Mouse (Mus musculus): ENCODE results near the gene Exoc6b. TPM values are rescaled to one million over a fixed set of nuclear protein-coding genes. Genes with fewer than 3 reads are reported as not detected.

The Exoc6b gene
- polyA plus RNA-seq, 1 experiment = 42.5 TPM

- Histone ChIP-seq H3K4me1 (ENCODE audit: control insufficient read depth, insufficient read depth, low read length) (no peaks in the 10 kb centered on the region; the same call in 1 of the 2 replicates), H3K27ac (ENCODE audit: insufficient read depth, low read length) (no peak overlapping the region), H3K4me3 (replicated peaks; ENCODE audit: insufficient read depth, low read depth, low read length) (no peak overlapping the region), H3K27me3 (ENCODE audit: control insufficient read depth, insufficient read depth, low read length) (peaks cover 15% of the 10 kb centered on the region; the same call in 1 of the 2 replicates)
- 2% methylated on average over 39 of the region's 39 CpGs for WGBS
- DNase-seq = peak; percentile 76 to 87
- no peak for TF ChIP-seq POLR2A (IDR thresholded peaks at IDR 0.05; ENCODE audit: borderline replicate concordance, insufficient read depth, low read length)
- peak; percentile 88 for TF ChIP-seq CTCF (IDR thresholded peaks at IDR 0.05; ENCODE audit: borderline replicate concordance, insufficient read depth, low read depth, low read length)
These were observed 479.3 kb downstream of the Exoc6b start for GRCm38 (mm10) chr6:84589742-84590686.

GRCm38 (mm10) chr6:84588895-84589652 is 480.2 kb downstream of the Exoc6b start:
- Histone ChIP-seq H3K27ac (ENCODE audit: insufficient read depth, low read length) (no peak overlapping the region), H3K4me1 (ENCODE audit: control insufficient read depth, insufficient read depth, low read length) (no peaks in the 10 kb centered on the region; the same call in 1 of the 2 replicates), H3K27me3 (ENCODE audit: control insufficient read depth, insufficient read depth, low read length) (peaks cover 15% of the 10 kb centered on the region; the same call in 1 of the 2 replicates), H3K4me3 (replicated peaks; ENCODE audit: insufficient read depth, low read depth, low read length) (peak overlapping the region; percentile 39)
- no peak for TF ChIP-seq POLR2A (IDR thresholded peaks at IDR 0.05; ENCODE audit: borderline replicate concordance, insufficient read depth, low read length)
- no peak for TF ChIP-seq CTCF (IDR thresholded peaks at IDR 0.05; ENCODE audit: borderline replicate concordance, insufficient read depth, low read depth, low read length)
- DNase-seq = no peak
- under 1% methylated on average over 54 of the region's 54 CpGs for WGBS

- Histone ChIP-seq H3K4me1 (ENCODE audit: control insufficient read depth, insufficient read depth, low read length) (peaks cover 3% of the 10 kb centered on the region; the same call in 1 of the 2 replicates), H3K27me3 (ENCODE audit: control insufficient read depth, insufficient read depth, low read length) (peaks cover 16% of the 10 kb centered on the region; the same call in 1 of the 2 replicates), H3K4me3 (replicated peaks; ENCODE audit: insufficient read depth, low read depth, low read length) (peak overlapping the region; percentile 39), H3K27ac (ENCODE audit: insufficient read depth, low read length) (no peak overlapping the region)
- under 1% methylated on average over 40 of the region's 41 CpGs for WGBS
- DNase-seq = no peak
- TF ChIP-seq CTCF (IDR thresholded peaks at IDR 0.05; ENCODE audit: borderline replicate concordance, insufficient read depth, low read depth, low read length) (no peak), POLR2A (IDR thresholded peaks at IDR 0.05; ENCODE audit: borderline replicate concordance, insufficient read depth, low read length) (no peak)
These were observed 481.0 kb downstream of the Exoc6b start for GRCm38 (mm10) chr6:84588221-84588894.

- no peak for DNase-seq
- 1% methylated on average over 51 of the region's 51 CpGs for WGBS
- peaks cover 16% of the 10 kb centered on the region; the same call in 1 of the 2 replicates for H3K27me3 ChIP-seq (ENCODE audit: control insufficient read depth, insufficient read depth, low read length)
- no peak for TF ChIP-seq CTCF (IDR thresholded peaks at IDR 0.05; ENCODE audit: borderline replicate concordance, insufficient read depth, low read depth, low read length)
- no peak for TF ChIP-seq POLR2A (IDR thresholded peaks at IDR 0.05; ENCODE audit: borderline replicate concordance, insufficient read depth, low read length)
- no peak overlapping the region for H3K4me3 ChIP-seq (replicated peaks; ENCODE audit: insufficient read depth, low read depth, low read length)
- peaks cover 3% of the 10 kb centered on the region; the same call in 1 of the 2 replicates for H3K4me1 ChIP-seq (ENCODE audit: control insufficient read depth, insufficient read depth, low read length)
- H3K27ac ChIP-seq (ENCODE audit: insufficient read depth, low read length) = no peak overlapping the region
These were observed 481.7 kb downstream of the Exoc6b start for GRCm38 (mm10) chr6:84587471-84588101.

GRCm38 (mm10) chr6:84586551-84587200 is 482.6 kb downstream of the Exoc6b start:
- Histone ChIP-seq H3K4me3 (replicated peaks; ENCODE audit: insufficient read depth, low read depth, low read length) (no peak overlapping the region), H3K27ac (ENCODE audit: insufficient read depth, low read length) (no peak overlapping the region), H3K4me1 (ENCODE audit: control insufficient read depth, insufficient read depth, low read length) (peaks cover 3% of the 10 kb centered on the region; the same call in 1 of the 2 replicates), H3K27me3 (ENCODE audit: control insufficient read depth, insufficient read depth, low read length) (peaks cover 16% of the 10 kb centered on the region; the same call in 1 of the 2 replicates)
- WGBS = 4% methylated on average over 28 of the region's 28 CpGs
- no peak for DNase-seq
- TF ChIP-seq POLR2A (IDR thresholded peaks at IDR 0.05; ENCODE audit: borderline replicate concordance, insufficient read depth, low read length) (no peak), CTCF (IDR thresholded peaks at IDR 0.05; ENCODE audit: borderline replicate concordance, insufficient read depth, low read depth, low read length) (no peak)

- Histone ChIP-seq H3K27me3 (ENCODE audit: control insufficient read depth, insufficient read depth, low read length) (peaks cover 16% of the 10 kb centered on the region; the same call in 1 of the 2 replicates), H3K27ac (ENCODE audit: insufficient read depth, low read length) (no peak overlapping the region), H3K4me1 (ENCODE audit: control insufficient read depth, insufficient read depth, low read length) (peaks cover 3% of the 10 kb centered on the region; the same call in 1 of the 2 replicates), H3K4me3 (replicated peaks; ENCODE audit: insufficient read depth, low read depth, low read length) (no peak overlapping the region)
- WGBS = 1% methylated on average over 37 of the region's 37 CpGs
- no peak for DNase-seq
- TF ChIP-seq POLR2A (IDR thresholded peaks at IDR 0.05; ENCODE audit: borderline replicate concordance, insufficient read depth, low read length) (no peak), CTCF (IDR thresholded peaks at IDR 0.05; ENCODE audit: borderline replicate concordance, insufficient read depth, low read depth, low read length) (no peak)
These were observed 483.5 kb downstream of the Exoc6b start for GRCm38 (mm10) chr6:84585686-84586300.
